Mouse (Mus musculus): Measurements from ENCODE around the gene Rsph3b. TPM values are rescaled to one million over a fixed set of nuclear protein-coding genes. Genes with fewer than 3 reads are reported as not detected.
"Not testable (repeated sequence)": the region's sequence is repeated elsewhere in the genome, so short reads cannot be mapped to it uniquely, and the experiment has no call there.

Gene Rsph3b
- total RNA-seq, 2 experiments from 2014 or later: 25.4 to 26.9 TPM

- DNase-seq (ENCODE audit: low spot score): not testable (repeated sequence)
Measured at GRCm38 (mm10) chr17:6959543-6960259, 11.2 kb upstream of the Rsph3b start.

- peak; percentile 21 for DNase-seq (ENCODE audit: low spot score)
Measured at GRCm38 (mm10) chr17:6958881-6959280, 10.4 kb upstream of the Rsph3b start.

GRCm38 (mm10) chr17:6948769-6949228 is 317 bp upstream of the Rsph3b start:
- DNase-seq (ENCODE audit: low spot score): not testable (repeated sequence)

GRCm38 (mm10) chr17:6947637-6947983 is 872 bp downstream of the Rsph3b start:
- not testable (repeated sequence) for DNase-seq (ENCODE audit: low spot score)

GRCm38 (mm10) chr17:6942560-6942959 is 5.9 kb downstream of the Rsph3b start:
- not testable (repeated sequence) for DNase-seq (ENCODE audit: low spot score)

GRCm38 (mm10) chr17:6931625-6932024 is 16.9 kb downstream of the Rsph3b start:
- not testable (repeated sequence) for DNase-seq (ENCODE audit: low spot score)

GRCm38 (mm10) chr17:6920351-6920894 is 28.1 kb downstream of the Rsph3b start:
- not testable (repeated sequence) for DNase-seq (ENCODE audit: low spot score)

- not testable (repeated sequence) for DNase-seq (ENCODE audit: low spot score)
Measured at GRCm38 (mm10) chr17:6919388-6919787, 29.1 kb downstream of the Rsph3b start.

- DNase-seq (ENCODE audit: low spot score): not testable (repeated sequence)
Measured at GRCm38 (mm10) chr17:6915282-6915681, 33.2 kb downstream of the Rsph3b start.

GRCm38 (mm10) chr17:6914066-6914465 is 34.4 kb downstream of the Rsph3b start:
- not testable (repeated sequence) for DNase-seq (ENCODE audit: low spot score)

- DNase-seq (ENCODE audit: low spot score): not testable (repeated sequence)
Measured at GRCm38 (mm10) chr17:6900361-6900760, 48.1 kb downstream of the Rsph3b start.

GRCm38 (mm10) chr17:6897996-6898562 is 50.4 kb downstream of the Rsph3b start:
- not testable (repeated sequence) for DNase-seq (ENCODE audit: low spot score)

- DNase-seq (ENCODE audit: low spot score): no peak
Measured at GRCm38 (mm10) chr17:6896756-6897155, 51.7 kb downstream of the Rsph3b start.

- no peak for DNase-seq (ENCODE audit: low spot score)
Measured at GRCm38 (mm10) chr17:6893332-6893731, 55.1 kb downstream of the Rsph3b start.

GRCm38 (mm10) chr17:6891966-6892934 is 56.2 kb downstream of the Rsph3b start:
- DNase-seq (ENCODE audit: low spot score): no peak

GRCm38 (mm10) chr17:6886445-6886844 is 62.0 kb downstream of the Rsph3b start:
- DNase-seq (ENCODE audit: low spot score): no peak

- DNase-seq (ENCODE audit: low spot score): no peak
Measured at GRCm38 (mm10) chr17:6884531-6884930, 64.0 kb downstream of the Rsph3b start.

GRCm38 (mm10) chr17:6881306-6881705 is 67.2 kb downstream of the Rsph3b start:
- no peak for DNase-seq (ENCODE audit: low spot score)

- DNase-seq (ENCODE audit: low spot score): no peak
Measured at GRCm38 (mm10) chr17:6871421-6871820, 77.1 kb downstream of the Rsph3b start.

GRCm38 (mm10) chr17:6868810-6869209 is 79.7 kb downstream of the Rsph3b start:
- DNase-seq (ENCODE audit: low spot score): no peak

- no peak for DNase-seq (ENCODE audit: low spot score)
Measured at GRCm38 (mm10) chr17:6867740-6868139, 80.7 kb downstream of the Rsph3b start.

All from gastrocnemius, adult 18-20 months (tissue).